Mouse (Mus musculus): Measurements from ENCODE around the gene Gm21976.

- no peak for TF ChIP-seq CTCF (IDR thresholded peaks at IDR 0.05; ENCODE audit: low read depth)
- no peak for TF ChIP-seq EP300 (IDR thresholded peaks at IDR 0.05; ENCODE audit: low read depth)
Observed at GRCm38 (mm10) chr13:98308724-98309123, 29.0 kb downstream of the Gm21976 start.

All from heart, postnatal 0 days (tissue).